Comparison of ENCODE assay signal across 8 mouse cellular contexts in genomic region chr17:26584558-26585136, GRCm38 (mm10). TPM values are rescaled to one million over a fixed set of nuclear protein-coding genes. Genes with fewer than 3 reads are reported as not detected.
DNase-seq lines count a peak whose midpoint lies in the region; ATAC-seq and TF ChIP-seq lines count a peak whose summit lies in the region.

No protein-coding gene starts in this region.

- no peak overlapping the region; the same call in 1 of the 2 replicates for H3K9ac ChIP-seq in ES-E14 (ENCODE audit: insufficient read depth, low read depth, low read length, poor library complexity, severe bottlenecking)
- H3K9ac ChIP-seq in intestine, embryonic 16.5 days (ENCODE audit: low read depth, low read length): peak overlapping the region; percentile 27
- H3K9ac ChIP-seq in liver, postnatal 0 days (replicated peaks): no peak overlapping the region

- intact Hi-C loops in gastrocnemius, postnatal 36 days (cut with DNase I): no loop called here

- in situ Hi-C loops in ES-E14 (cut with MboI; ENCODE audit: low sequenced_read_pairs in 2 of 2, unreplicated experiment in 2 of 2): no loop called here

- DNase-seq in ES-E14 (ENCODE audit: low read depth, low spot score): no peak
- peak; percentile 67 for DNase-seq in brain, embryonic 14.5 days (ENCODE audit: low read depth)
- peak; percentile 82 to 85 for DNase-seq in gastrocnemius, postnatal 36 days
- no peak for DNase-seq in liver, postnatal 0 days
- peak; percentile 88 for DNase-seq in skeletal muscle tissue, adult 2 months (ENCODE audit: low read depth, low spot score)
- DNase-seq in thymus, postnatal 25 days: no peak
- no peak for DNase-seq in thymus, postnatal 36 days

- H3K9me3 ChIP-seq in ES-E14 (ENCODE audit: control insufficient read depth, insufficient read depth, low read depth, low read length): no peaks in the 10 kb centered on the region
- no peaks in the 10 kb centered on the region for H3K9me3 ChIP-seq in intestine, embryonic 16.5 days (ENCODE audit: control insufficient read depth, low read length)
- no peaks in the 10 kb centered on the region for H3K9me3 ChIP-seq in liver, postnatal 0 days (ENCODE audit: low read length)

- WGBS in intestine, embryonic 16.5 days: 33% methylated on average over 15 of the region's 15 CpGs
- WGBS in liver, postnatal 0 days (ENCODE audit: insufficient replicate concordance): 65% methylated on average over 15 of the region's 15 CpGs

- H3K4me3 ChIP-seq in ES-E14 (ENCODE audit: insufficient read depth in 1 of 2, low read depth in 1 of 2, low read length in 2 of 2, poor library complexity in 1 of 2, severe bottlenecking in 1 of 2): peak overlapping the region in 1 of 2 experiments; percentile 25; a peak in 1 of 4 replicates
- no peak overlapping the region for H3K4me3 ChIP-seq in intestine, embryonic 16.5 days (ENCODE audit: low read length)
- H3K4me3 ChIP-seq in liver, postnatal 0 days (ENCODE audit: low read depth, low read length): no peak overlapping the region

- H3K27ac ChIP-seq in ES-E14 (ENCODE audit: insufficient read depth, low read depth, low read length, poor library complexity, severe bottlenecking): no peak overlapping the region
- H3K27ac ChIP-seq in intestine, embryonic 16.5 days (ENCODE audit: low read length): peak overlapping the region; percentile 67
- H3K27ac ChIP-seq in liver, postnatal 0 days (ENCODE audit: low read depth): peak overlapping the region; percentile 78

- H3K4me1 ChIP-seq in ES-E14 (ENCODE audit: control insufficient read depth in 2 of 2, insufficient read depth in 2 of 2, low read length in 2 of 2, poor library complexity in 1 of 2): peaks cover 0 to 29% of the 10 kb centered on the region in 2 experiments; a peak in 1 of 4 replicates
- H3K4me1 ChIP-seq in intestine, embryonic 16.5 days (ENCODE audit: control insufficient read depth, insufficient read depth, low read length): peaks cover 27% of the 10 kb centered on the region
- peaks cover 24% of the 10 kb centered on the region for H3K4me1 ChIP-seq in liver, postnatal 0 days (ENCODE audit: insufficient read depth)

- no peak for TF ChIP-seq EP300 in liver, postnatal 0 days (IDR thresholded peaks at IDR 0.05; ENCODE audit: low read depth)

- peak; percentile 89 for ATAC-seq in intestine, embryonic 16.5 days
- peak; percentile 80 for ATAC-seq in liver, postnatal 0 days

- no peaks in the 10 kb centered on the region for H3K36me3 ChIP-seq in ES-E14 (ENCODE audit: control insufficient read depth, insufficient read depth, low read length, poor library complexity, severe bottlenecking)
- H3K36me3 ChIP-seq in intestine, embryonic 16.5 days (ENCODE audit: control insufficient read depth, insufficient read depth, low read length): peaks cover 5% of the 10 kb centered on the region
- H3K36me3 ChIP-seq in liver, postnatal 0 days (replicated peaks; ENCODE audit: insufficient read depth, low read length): no peaks in the 10 kb centered on the region; the same call in 1 of the 2 replicates

- TF ChIP-seq POLR2A in brain, embryonic 14.5 days (IDR thresholded peaks at IDR 0.05; ENCODE audit: borderline replicate concordance, extremely low read depth, insufficient read depth, insufficient read length, poor library complexity, severe bottlenecking): no peak

- peak overlapping the region; percentile 17; the same call in 1 of the 2 replicates for H3K4me2 ChIP-seq in intestine, embryonic 16.5 days (ENCODE audit: low read depth, low read length)
- no peak overlapping the region for H3K4me2 ChIP-seq in liver, postnatal 0 days (ENCODE audit: low read depth, low read length)

- no peak for TF ChIP-seq CTCF in brain, embryonic 14.5 days (IDR thresholded peaks at IDR 0.05; ENCODE audit: borderline replicate concordance, extremely low read depth, insufficient read depth, insufficient read length)
- TF ChIP-seq CTCF in liver, postnatal 0 days (IDR thresholded peaks at IDR 0.05; ENCODE audit: low read depth): no peak

- H3K27me3 ChIP-seq in intestine, embryonic 16.5 days (replicated peaks; ENCODE audit: control insufficient read depth, insufficient read depth, low read length): no peaks in the 10 kb centered on the region
- H3K27me3 ChIP-seq in liver, postnatal 0 days (ENCODE audit: insufficient read depth, low read length): no peaks in the 10 kb centered on the region

TF ChIP-seq in ES-E14, 5 proteins besides CTCF, POLR2A, EP300 and RAD21:
- 0 out of 2 replicates have a peak, but pooled peaks have one; percentile 44 for TF ChIP-seq MAFK (IDR thresholded peaks at IDR 0.05; ENCODE audit: insufficient read depth, low read depth, low read length)
- no peak for TF ChIP-seq ZNF384 (IDR thresholded peaks at IDR 0.05; ENCODE audit: low read depth, low read length)

RNA-seq across cellular contexts. Expression of gene Dusp1, which starts 22.7 kb away (rescaled TPM):
- 20.0 and 21.2 TPM in 2 replicates for total RNA-seq in ES-E14 (2012; rRNA removed)
- polyA plus RNA-seq in brain, embryonic 14.5 days (2012; rRNA removed): 56.2 and 71.8 TPM in 2 replicates
- total RNA-seq in gastrocnemius, postnatal 36 days (2021): 100 to 1,000 TPM in 1 of 2 experiments, 10 to 100 TPM in 1; 74.6 to 112 TPM
- polyA plus RNA-seq in intestine, embryonic 16.5 days (2015; fragmentation: Nextera tagmentation; extraction: Ambion mirVana): 12.2 and 14.4 TPM in 2 replicates
- polyA plus RNA-seq in liver, postnatal 0 days (2015; fragmentation: Nextera tagmentation; extraction: Ambion mirVana): 13.4 and 14.2 TPM in 2 replicates

RNA-seq across cellular contexts. Expression of gene Ergic1, which starts 23.4 kb away (rescaled TPM):
- total RNA-seq in ES-E14 (2012; rRNA removed): 97.5 and 142 TPM in 2 replicates
- polyA plus RNA-seq in brain, embryonic 14.5 days (2012; rRNA removed): 193 and 218 TPM in 2 replicates
- total RNA-seq in gastrocnemius, postnatal 36 days (2021): 10 to 100 TPM; 47.2 to 51.5 TPM
- 88.6 and 91.2 TPM in 2 replicates for polyA plus RNA-seq in intestine, embryonic 16.5 days (2015; fragmentation: Nextera tagmentation; extraction: Ambion mirVana)
- 34.4 and 35.0 TPM in 2 replicates for polyA plus RNA-seq in liver, postnatal 0 days (2015; fragmentation: Nextera tagmentation; extraction: Ambion mirVana)

Comparison
In these comparisons a context has a peak if more than half of its experiments do, and no peak if none do; other contexts are left out.
1. DNase-seq: peak in brain, embryonic 14.5 days (single experiment), gastrocnemius, postnatal 36 days (2 of 2) and skeletal muscle tissue, adult 2 months (single experiment); none in ES-E14 (single experiment), liver, postnatal 0 days (single experiment), thymus, postnatal 25 days (single experiment) and thymus, postnatal 36 days (0 of 2).